Mouse (Mus musculus) heart, adult 2 months (tissue): ENCODE data around the gene Mov10. TPM values are rescaled to one million over a fixed set of nuclear protein-coding genes. Genes with fewer than 3 reads are reported as not detected.

Experiments used
- DNase-seq, 2 experiments: peaks; one replicate each; pipeline ENCODE4 v3.0.0; 2021
- H3K27ac ChIP-seq: fragments of 200-600 bp; 2 replicates; pipeline ENCODE4 v1.8.1; 2022
- H3K27me3 ChIP-seq: fragments of 200-500 bp; 2 replicates; pipeline ENCODE4 v1.6.1; 2012; ENCODE audit warnings: mild to moderate bottlenecking, low read length, inconsistent platforms, mixed read lengths; ENCODE audit not compliant: control insufficient read depth, insufficient read depth
- H3K36me3 ChIP-seq: fragments of 200-500 bp; 2 replicates; pipeline ENCODE4 v1.6.1; 2012; ENCODE audit warnings: low read length, inconsistent platforms; ENCODE audit not compliant: control insufficient read depth, insufficient read depth
- H3K4me1 ChIP-seq: fragments of 200-500 bp; 2 replicates; pipeline ENCODE4 v1.6.1; 2011; ENCODE audit warnings: low read length; ENCODE audit not compliant: control insufficient read depth, insufficient read depth
- H3K4me3 ChIP-seq: fragments of 200-600 bp; 2 replicates; pipeline ENCODE4 v1.8.1; 2022
- H3K79me2 ChIP-seq: fragments of 200-500 bp; replicated peaks from 2 replicates; pipeline ENCODE4 v1.6.1; 2012; ENCODE audit warnings: mild to moderate bottlenecking, inconsistent platforms, low read length, moderate library complexity, mixed read lengths; ENCODE audit not compliant: control insufficient read depth, insufficient read depth
- H3K9ac ChIP-seq: fragments of 200-500 bp; 2 replicates; pipeline ENCODE4 v1.6.1; 2012; ENCODE audit warnings: low read depth, mild to moderate bottlenecking, control low read depth, inconsistent platforms, low read length, mixed read lengths
- CTCF ChIP-seq: fragments of 200-600 bp; IDR thresholded peaks from 2 replicates; pipeline ENCODE4 v1.8.1; 2022; ENCODE audit warnings: antibody characterized with exemption, mild to moderate bottlenecking, moderate library complexity
- EP300 ChIP-seq: fragments of 200-500 bp; IDR thresholded peaks from 2 replicates; pipeline ENCODE4 v1.6.1; 2011; ENCODE audit warnings: low read depth, low read length, control low read depth; ENCODE audit not compliant: insufficient read depth
- POLR2A ChIP-seq: fragments of 200-500 bp; IDR thresholded peaks from 2 replicates; pipeline ENCODE4 v1.6.1; 2011; ENCODE audit warnings: mild to moderate bottlenecking, low read depth, low read length, control low read depth; ENCODE audit not compliant: insufficient read depth
- WGBS: fragments of 180-500 bp; shearing (Covaris S2); methylation state at CpG from one replicate; pipeline ENCODE4 v1.1.7; 2018; 5-methylcytosine and 5-hydroxymethylcytosine counted together
- intact Hi-C: fragments of 180-260 bp; cut with DNase I; formaldehyde crosslinking; loops from one replicate; pipeline ENCODE4 v1.15.1; 2025
- polyA plus RNA-seq: library from polyadenylated mRNA; depleted of rRNA; stranded (reverse); fragments of >200 nt; gene quantifications from 2 replicates; pipeline ENCODE4 v1.2.3, GENCODE M21; 2012
- total RNA-seq, 2 experiments: library from RNA; stranded (reverse); gene quantifications; 2 replicates each; pipeline ENCODE4 v1.2.3; 2021

Mov10 gene
- total and polyA plus RNA-seq, 3 experiments, result 4.6 to 7.4 (median 5.9) TPM

DNA sequence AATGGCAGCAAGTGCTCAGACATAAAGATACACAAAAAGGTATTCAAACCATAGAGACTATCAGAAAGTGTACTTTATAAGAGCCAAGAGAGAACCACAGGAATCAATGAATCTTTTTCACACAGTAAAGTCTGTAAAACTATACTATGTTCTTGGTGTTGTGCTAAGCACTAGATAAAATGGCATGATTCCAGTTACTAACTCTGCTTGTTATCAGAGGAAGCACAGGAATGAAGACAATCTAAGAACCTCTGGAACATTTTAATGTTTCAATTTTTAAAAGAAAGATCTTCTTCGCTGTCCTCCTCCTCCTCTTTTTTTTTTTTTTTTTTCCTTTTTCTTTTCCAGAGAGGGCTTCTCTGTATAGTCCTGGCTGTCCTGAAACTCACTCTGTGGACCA is 40.2 kb upstream of the Mov10 start:
- Histone ChIP-seq H3K36me3 (peaks cover 49% of the 10 kb centered on the region), H3K27me3 (no peaks in the 10 kb centered on the region), H3K4me3 (no peak overlapping the region), H3K4me1 (peaks cover 9% of the 10 kb centered on the region), H3K9ac (no peak overlapping the region), H3K79me2 (peaks cover 6% of the 10 kb centered on the region), H3K27ac (no peak overlapping the region)
- WGBS, result 47% methylated on average over 1 of the region's 1 CpGs
- TF ChIP-seq POLR2A, result no peak
- no peak for TF ChIP-seq EP300
- TF ChIP-seq CTCF, result no peak
- intact Hi-C loops, result no loop called here
- DNase-seq, result no peak

DNA sequence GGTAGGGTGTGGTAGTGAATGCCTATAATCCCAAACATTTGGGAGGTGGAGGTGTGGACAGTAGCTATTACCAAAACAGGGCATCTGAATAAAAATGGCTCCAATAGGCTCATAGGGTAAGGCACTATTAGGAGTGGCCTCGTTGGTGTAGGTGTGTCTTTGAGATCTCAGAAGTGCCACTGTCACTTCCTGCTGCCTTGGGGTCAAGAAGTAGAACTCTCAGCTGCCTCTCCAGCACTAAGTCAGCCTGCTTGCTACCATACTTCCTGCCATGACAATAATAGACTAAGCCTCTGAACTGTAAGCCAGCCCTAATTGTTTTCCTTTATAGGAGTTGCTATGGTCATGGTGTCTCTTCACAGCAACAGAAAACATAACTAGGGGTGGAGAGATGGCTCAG is 37.7 kb upstream of the Mov10 start:
- intact Hi-C loops, result no loop called here
- no peak overlapping the region for H3K27ac ChIP-seq
- 34% methylated on average over 1 of the region's 1 CpGs for WGBS

DNA sequence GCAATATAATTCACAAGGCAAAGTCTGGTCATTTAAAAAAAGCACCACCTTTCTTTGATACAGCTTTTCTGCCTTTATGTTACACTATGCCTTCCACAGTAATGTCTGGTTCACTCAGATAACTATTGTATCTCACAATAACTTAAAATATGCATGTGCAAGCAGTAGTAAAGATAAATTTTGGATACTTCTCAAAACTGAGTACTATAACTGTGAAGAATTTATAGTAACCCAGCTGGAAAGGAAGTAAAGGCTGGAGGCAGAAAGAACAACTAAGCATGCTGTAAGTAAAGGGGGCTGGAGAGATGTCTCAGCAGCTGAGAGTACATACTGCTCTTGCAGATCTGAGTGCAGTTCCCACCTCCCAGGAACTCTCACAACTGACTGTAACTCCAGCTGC is 36.5 kb upstream of the Mov10 start:
- DNase-seq, result no peak
- no peaks in the 10 kb centered on the region for H3K27me3 ChIP-seq
- H3K27ac ChIP-seq, result no peak overlapping the region
- no peak overlapping the region for H3K9ac ChIP-seq
- peaks cover 7% of the 10 kb centered on the region for H3K4me1 ChIP-seq
- no peak for TF ChIP-seq CTCF
- TF ChIP-seq EP300, result no peak
- TF ChIP-seq POLR2A, result no peak
- peaks cover 27% of the 10 kb centered on the region for H3K36me3 ChIP-seq
- intact Hi-C loops, result no loop called here
- peaks cover 5% of the 10 kb centered on the region for H3K79me2 ChIP-seq
- H3K4me3 ChIP-seq, result no peak overlapping the region

More for the DNA sequence above, 37.7 kb upstream of the Mov10 start:
- Histone ChIP-seq H3K4me1 (peaks cover 9% of the 10 kb centered on the region), H3K4me3 (no peak overlapping the region), H3K36me3 (peaks cover 34% of the 10 kb centered on the region), H3K27me3 (no peaks in the 10 kb centered on the region), H3K79me2 (peaks cover 5% of the 10 kb centered on the region), H3K9ac (no peak overlapping the region)
- DNase-seq, result no peak
- no peak for TF ChIP-seq POLR2A

DNA sequence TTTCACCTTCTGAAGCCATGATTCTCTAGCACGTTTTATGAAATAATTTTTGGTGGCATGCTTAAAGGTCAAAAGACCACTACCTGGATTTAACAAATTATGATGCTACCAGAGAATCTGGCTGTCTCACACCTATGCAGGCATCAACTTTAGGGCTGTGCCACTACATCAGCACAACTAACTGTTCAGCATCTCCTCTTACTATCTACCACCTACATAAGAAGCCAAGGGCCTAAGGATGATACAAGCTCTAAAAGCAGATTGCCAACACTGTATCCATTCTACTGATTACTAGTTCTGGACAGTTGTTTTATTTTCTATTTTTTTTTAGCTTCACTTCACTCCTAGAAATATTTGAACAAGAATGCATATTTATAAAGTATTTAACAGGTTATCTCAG is 36.1 kb upstream of the Mov10 start:
- whole genome bisulfite sequencing, result 68% methylated on average over 1 of the region's 1 CpGs
- Histone ChIP-seq H3K27ac (no peak overlapping the region), H3K4me1 (peaks cover 7% of the 10 kb centered on the region), H3K9ac (no peak overlapping the region), H3K27me3 (no peaks in the 10 kb centered on the region), H3K4me3 (no peak overlapping the region), H3K79me2 (peaks cover 5% of the 10 kb centered on the region), H3K36me3 (peaks cover 24% of the 10 kb centered on the region)
- TF ChIP-seq POLR2A, result no peak
- TF ChIP-seq CTCF, result no peak
- no peak for TF ChIP-seq EP300
- DNase-seq, result no peak
- intact Hi-C loops, result no loop called here

DNA sequence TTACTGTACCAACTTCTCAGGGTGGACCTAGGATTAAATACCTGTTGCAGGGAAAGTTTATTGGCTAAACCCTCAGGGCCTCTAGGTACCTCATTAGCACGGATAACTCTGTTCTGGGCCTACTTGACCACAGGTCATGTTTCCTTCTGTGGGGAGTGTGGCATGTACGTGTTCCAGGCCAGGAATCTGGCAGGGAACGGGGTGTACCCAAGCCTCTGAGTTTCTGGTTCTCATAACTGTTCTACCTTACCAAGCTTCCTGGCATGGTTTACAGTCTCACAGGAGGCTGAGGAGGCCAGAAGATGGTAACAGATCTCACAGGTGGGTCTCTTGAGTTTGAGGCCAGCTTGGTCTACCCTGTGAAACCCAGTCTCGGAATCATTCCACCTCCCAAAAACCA is 28.2 kb upstream of the Mov10 start:
- 64% methylated on average over 4 of the region's 4 CpGs for WGBS
- no peaks in the 10 kb centered on the region for H3K36me3 ChIP-seq

DNA sequence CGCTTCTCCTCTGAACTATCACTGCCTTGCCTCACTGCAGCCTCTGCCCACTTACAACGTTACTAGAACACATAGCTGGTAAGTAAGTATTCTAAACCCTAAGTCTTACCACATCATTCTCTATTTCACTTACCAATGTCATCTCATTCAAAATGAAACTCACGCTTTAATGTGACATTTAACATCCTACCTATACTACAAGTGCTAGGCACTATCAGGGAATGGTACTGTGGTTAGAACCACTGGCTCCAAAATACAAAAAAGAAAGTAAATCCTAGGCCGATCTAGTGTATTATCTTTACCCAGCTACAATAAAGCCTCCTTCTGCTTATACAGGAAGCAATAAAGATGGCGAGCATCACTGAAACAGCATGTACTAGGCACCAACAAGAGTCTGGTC is 22.7 kb upstream of the Mov10 start:
- no peak overlapping the region for H3K27ac ChIP-seq
- no peak overlapping the region for H3K9ac ChIP-seq
- H3K4me3 ChIP-seq, result no peak overlapping the region
- TF ChIP-seq POLR2A (no peak), CTCF (no peak), EP300 (no peak)
- no peaks in the 10 kb centered on the region for H3K4me1 ChIP-seq
- H3K36me3 ChIP-seq, result no peaks in the 10 kb centered on the region; the same call in 1 of the 2 replicates
- H3K27me3 ChIP-seq, result no peaks in the 10 kb centered on the region
- WGBS, result 92% methylated on average over 5 of the region's 5 CpGs
- intact Hi-C loops, result no loop called here
- H3K79me2 ChIP-seq, result no peaks in the 10 kb centered on the region; the same call in 1 of the 2 replicates
- no peak for DNase-seq

More for the DNA sequence above, 28.2 kb upstream of the Mov10 start:
- no peaks in the 10 kb centered on the region for H3K27me3 ChIP-seq
- DNase-seq, result peak in 1 of 2 experiments; percentile 4
- no peak for TF ChIP-seq CTCF
- TF ChIP-seq POLR2A, result no peak
- no peak for TF ChIP-seq EP300
- H3K4me3 ChIP-seq, result no peak overlapping the region
- 0 out of 2 replicates have a peak, but pooled peaks cover 1% of the 10 kb centered on the region for H3K4me1 ChIP-seq
- H3K9ac ChIP-seq, result no peak overlapping the region
- H3K27ac ChIP-seq, result no peak overlapping the region
- intact Hi-C loops, result no loop called here
- H3K79me2 ChIP-seq, result peaks cover 5% of the 10 kb centered on the region

DNA sequence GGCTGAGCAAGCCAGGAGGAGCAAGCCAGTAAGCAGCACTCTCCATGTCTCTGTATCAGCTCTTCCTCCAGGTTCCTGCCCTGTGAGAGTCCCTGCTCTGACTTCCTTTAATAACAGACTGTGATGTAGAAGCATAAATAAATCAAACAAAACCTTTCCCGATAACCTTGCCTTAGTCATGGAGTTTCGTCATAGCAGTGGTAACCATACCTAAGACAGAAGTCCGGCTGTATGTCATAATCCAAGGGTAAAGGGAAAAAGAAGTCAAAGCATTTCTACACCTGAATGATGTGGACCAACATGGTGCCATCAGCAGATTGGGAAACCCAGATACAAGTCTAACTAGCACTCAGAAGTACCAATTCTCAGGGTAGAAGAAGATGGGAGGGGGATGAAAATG is 17.4 kb upstream of the Mov10 start:
- Histone ChIP-seq H3K9ac (no peak overlapping the region), H3K36me3 (peaks cover 3% of the 10 kb centered on the region), H3K4me3 (no peak overlapping the region), H3K27me3 (no peaks in the 10 kb centered on the region), H3K4me1 (no peaks in the 10 kb centered on the region; the same call in 1 of the 2 replicates), H3K27ac (no peak overlapping the region), H3K79me2 (no peaks in the 10 kb centered on the region)
- 93% methylated on average over 3 of the region's 3 CpGs for WGBS
- TF ChIP-seq CTCF (no peak), POLR2A (no peak), EP300 (no peak)
- no peak for DNase-seq
- intact Hi-C loops, result no loop called here
